Mouse (Mus musculus): ENCODE results near the gene Igf2r.

Igf2r gene

GRCm38 (mm10) chr17:12782861-12783847 is 13.7 kb upstream of the Igf2r start:
- DNase-seq (ENCODE audit: low spot score in 2 of 2), result peak; percentile 40 to 67

- no peak for DNase-seq (ENCODE audit: low spot score in 2 of 2)
Measured at GRCm38 (mm10) chr17:12781101-12781500, 11.6 kb upstream of the Igf2r start.

GRCm38 (mm10) chr17:12780125-12780524 is 10.7 kb upstream of the Igf2r start:
- DNase-seq (ENCODE audit: low spot score in 2 of 2), result no peak

- peak in 1 of 2 experiments; percentile 11 for DNase-seq (ENCODE audit: low spot score in 2 of 2)
Measured at GRCm38 (mm10) chr17:12779442-12779841, 10.0 kb upstream of the Igf2r start.

- DNase-seq (ENCODE audit: low spot score in 2 of 2), result no peak
Measured at GRCm38 (mm10) chr17:12773956-12774355, 4.5 kb upstream of the Igf2r start.

- DNase-seq (ENCODE audit: low spot score in 2 of 2), result no peak
Measured at GRCm38 (mm10) chr17:12770500-12770899, 1.0 kb upstream of the Igf2r start.

- DNase-seq (ENCODE audit: low spot score in 2 of 2), result no peak
Measured at GRCm38 (mm10) chr17:12768415-12769379, 767 bp downstream of the Igf2r start.

GRCm38 (mm10) chr17:12767294-12767852 is 2.1 kb downstream of the Igf2r start:
- DNase-seq (ENCODE audit: low spot score in 2 of 2), result no peak

- no peak for DNase-seq (ENCODE audit: low spot score in 2 of 2)
Measured at GRCm38 (mm10) chr17:12763412-12763811, 6.1 kb downstream of the Igf2r start.

- DNase-seq (ENCODE audit: low spot score in 2 of 2), result no peak
Measured at GRCm38 (mm10) chr17:12760355-12761146, 8.9 kb downstream of the Igf2r start.

GRCm38 (mm10) chr17:12759646-12760074 is 9.8 kb downstream of the Igf2r start:
- DNase-seq (ENCODE audit: low spot score in 2 of 2), result no peak

GRCm38 (mm10) chr17:12758701-12759455 is 10.6 kb downstream of the Igf2r start:
- peak; percentile 24 to 47 for DNase-seq (ENCODE audit: low spot score in 2 of 2)

GRCm38 (mm10) chr17:12757990-12758389 is 11.5 kb downstream of the Igf2r start:
- DNase-seq (ENCODE audit: low spot score in 2 of 2), result peak; percentile 51 to 66

- no peak for DNase-seq (ENCODE audit: low spot score in 2 of 2)
Measured at GRCm38 (mm10) chr17:12757161-12757560, 12.3 kb downstream of the Igf2r start.

- DNase-seq (ENCODE audit: low spot score in 2 of 2), result peak; percentile 27 to 54
Measured at GRCm38 (mm10) chr17:12755951-12756350, 13.5 kb downstream of the Igf2r start.

GRCm38 (mm10) chr17:12755146-12755545 is 14.3 kb downstream of the Igf2r start:
- DNase-seq (ENCODE audit: low spot score in 2 of 2), result no peak

- peak; percentile 38 to 39 for DNase-seq (ENCODE audit: low spot score in 2 of 2)
Measured at GRCm38 (mm10) chr17:12754243-12755007, 15.0 kb downstream of the Igf2r start.

GRCm38 (mm10) chr17:12753050-12753449 is 16.4 kb downstream of the Igf2r start:
- no peak for DNase-seq (ENCODE audit: low spot score in 2 of 2)

GRCm38 (mm10) chr17:12751641-12752040 is 17.8 kb downstream of the Igf2r start:
- DNase-seq (ENCODE audit: low spot score in 2 of 2), result no peak
